Comparison of ENCODE assay signal across 16 mouse cellular contexts in the genomic region with DNA sequence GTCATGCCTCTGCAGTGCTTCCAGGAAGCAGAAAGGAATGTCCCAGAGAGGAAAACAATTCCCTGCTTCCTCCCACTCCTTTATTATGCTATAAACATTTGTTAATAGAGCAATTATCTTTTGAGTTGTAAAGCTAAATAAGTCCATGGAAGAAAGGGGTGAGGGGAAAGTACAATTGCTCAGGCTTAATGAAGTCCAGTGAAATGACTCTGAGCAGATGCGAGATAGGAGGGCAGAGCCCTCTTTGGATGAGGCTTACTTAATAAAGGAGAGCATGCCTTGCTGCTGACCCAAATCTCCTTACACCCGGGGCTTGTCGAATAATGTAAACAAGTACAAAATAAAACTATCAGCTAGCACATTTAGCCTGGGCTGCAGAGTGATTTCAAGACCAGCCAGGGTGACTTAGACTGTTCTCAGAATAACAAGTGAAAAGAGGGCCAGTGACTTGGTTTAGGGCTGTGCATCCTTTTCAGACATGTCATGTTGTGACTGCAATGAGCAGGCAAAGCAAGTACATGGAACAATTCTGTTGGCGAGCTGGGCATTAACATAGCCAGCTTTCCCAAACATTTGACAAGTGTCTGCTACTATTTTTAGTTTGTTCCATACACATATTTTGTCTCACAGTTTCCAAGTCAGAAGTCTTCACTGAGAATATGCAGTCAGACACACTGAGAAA.
A peak's percentile ranks its signal among the peaks of the same experiment; 100 is the strongest.
DNase-seq lines count a peak whose midpoint lies in the region; ATAC-seq and TF ChIP-seq lines count a peak whose summit lies in the region.
"Had no signal": no experiment of that assay in that cellular context is flagged by ENCODE, and none has a peak within 500 bp of the region (broad histone marks: within the 10 kb centered on the region; RNA-seq: fewer than 3 reads in every experiment).

No protein-coding gene starts in this region.

- no peaks in the 10 kb centered on the region for H3K27me3 ChIP-seq in kidney, embryonic 15.5 days
- H3K27me3 ChIP-seq in cerebellum, adult 2 months (ENCODE audit: control insufficient read depth, insufficient read depth, low read length) = no peaks in the 10 kb centered on the region
- H3K27me3 ChIP-seq in forebrain, embryonic 16.5 days (replicated peaks; ENCODE audit: control insufficient read depth, insufficient read depth, low read length) = no peaks in the 10 kb centered on the region; the same call in 1 of the 2 replicates
- H3K27me3 ChIP-seq: heart, embryonic 13.5 days; limb, embryonic 12.5 days had no signal

- DNase-seq in kidney, adult 11 months = peak; percentile 17
- no peak for DNase-seq in kidney, adult 18-20 months
- peak; percentile 35 for DNase-seq in brain, adult 2 months (ENCODE audit: low read depth, low spot score)
- peak; percentile 49 for DNase-seq in lung, postnatal 10 days
- DNase-seq in cerebellum, adult 2 months = no peak
- no peak for DNase-seq in cerebellum, adult 11-12 months
- DNase-seq: cerebellum, adult 9-11 months; embryo, embryonic 11 days; heart, postnatal 4 days; right cerebral cortex, postnatal 4 days had no signal

- no peak for TF ChIP-seq POLR2A in cerebellum, adult 2 months (IDR thresholded peaks at IDR 0.05; ENCODE audit: borderline replicate concordance, insufficient read depth, low read length)

- peak overlapping the region; percentile 56 for H3K27ac ChIP-seq in kidney, embryonic 15.5 days
- H3K27ac ChIP-seq in cerebellum, adult 2 months (ENCODE audit: insufficient read depth, low read length) = no peak overlapping the region
- H3K27ac ChIP-seq in forebrain, embryonic 16.5 days (ENCODE audit: low read length) = no peak overlapping the region
- H3K27ac ChIP-seq: heart, embryonic 13.5 days; limb, embryonic 12.5 days; midbrain, embryonic 15.5 days had no signal

- no peak overlapping the region for H3K9ac ChIP-seq in kidney, embryonic 15.5 days
- no peak overlapping the region for H3K9ac ChIP-seq in forebrain, embryonic 16.5 days (replicated peaks; ENCODE audit: low read depth, low read length)
- H3K9ac ChIP-seq: heart, embryonic 13.5 days; limb, embryonic 12.5 days; midbrain, embryonic 15.5 days had no signal

- no peak for TF ChIP-seq CTCF in cerebellum, adult 2 months (IDR thresholded peaks at IDR 0.05; ENCODE audit: borderline replicate concordance, insufficient read depth, low read depth, low read length)

- H3K9me3 ChIP-seq in kidney, embryonic 15.5 days (replicated peaks) = no peaks in the 10 kb centered on the region
- no peaks in the 10 kb centered on the region for H3K9me3 ChIP-seq in forebrain, embryonic 16.5 days (ENCODE audit: control insufficient read depth, low read length)
- H3K9me3 ChIP-seq: heart, embryonic 13.5 days; limb, embryonic 12.5 days; midbrain, embryonic 15.5 days had no signal

- peaks cover 36% of the 10 kb centered on the region for H3K4me1 ChIP-seq in kidney, embryonic 15.5 days
- no peaks in the 10 kb centered on the region for H3K4me1 ChIP-seq in cerebellum, adult 2 months (ENCODE audit: control insufficient read depth, insufficient read depth, low read length)
- peaks cover 13% of the 10 kb centered on the region for H3K4me1 ChIP-seq in forebrain, embryonic 16.5 days (replicated peaks; ENCODE audit: control insufficient read depth, insufficient read depth, low read length)

- H3K4me3 ChIP-seq in kidney, embryonic 15.5 days (replicated peaks) = no peak overlapping the region
- no peak overlapping the region for H3K4me3 ChIP-seq in cerebellum, adult 2 months (replicated peaks; ENCODE audit: insufficient read depth, low read depth, low read length)
- H3K4me3 ChIP-seq in forebrain, embryonic 16.5 days (replicated peaks; ENCODE audit: low read length) = no peak overlapping the region
- H3K4me3 ChIP-seq: heart, embryonic 13.5 days; limb, embryonic 12.5 days; midbrain, embryonic 15.5 days had no signal

- peak; percentile 52 for ATAC-seq in kidney, embryonic 15.5 days (replicated peaks; ENCODE audit: low FRiP score)
- ATAC-seq in forebrain, embryonic 16.5 days = no peak
- ATAC-seq: forebrain, embryonic 14.5 days had no signal

- WGBS in kidney, embryonic 15.5 days = 21% methylated on average over 4 of the region's 4 CpGs
- WGBS in cerebellum, adult 2 months = 44% methylated on average over 4 of the region's 4 CpGs
- WGBS in forebrain, embryonic 16.5 days = 18% methylated on average over 4 of the region's 4 CpGs

- H3K36me3 ChIP-seq in kidney, embryonic 15.5 days = no peaks in the 10 kb centered on the region
- H3K36me3 ChIP-seq in forebrain, embryonic 16.5 days (ENCODE audit: control insufficient read depth, insufficient read depth) = no peaks in the 10 kb centered on the region
- H3K36me3 ChIP-seq: heart, embryonic 13.5 days; limb, embryonic 12.5 days; midbrain, embryonic 15.5 days had no signal

- H3K4me2 ChIP-seq in kidney, embryonic 15.5 days = no peak overlapping the region
- H3K4me2 ChIP-seq in forebrain, embryonic 16.5 days (ENCODE audit: low read length) = no peak overlapping the region
- H3K4me2 ChIP-seq: heart, embryonic 13.5 days; limb, embryonic 12.5 days; midbrain, embryonic 15.5 days had no signal

Comparison
In these comparisons a context has a peak if more than half of its experiments do, and no peak if none do; other contexts are left out.
1. DNase-seq: peak in kidney, adult 11 months (single experiment), brain, adult 2 months (single experiment) and lung, postnatal 10 days (single experiment); none in kidney, adult 18-20 months (single experiment), cerebellum, adult 2 months (0 of 2) and cerebellum, adult 11-12 months (single experiment).